Mouse (Mus musculus): ENCODE data around the gene Rab5c. TPM values are rescaled to one million over a fixed set of nuclear protein-coding genes. Genes with fewer than 3 reads are reported as not detected.

Gene Rab5c
- total RNA-seq, 4 experiments from 2014 or later = 41.4 to 50.9 (median 42.2) TPM

DNA sequence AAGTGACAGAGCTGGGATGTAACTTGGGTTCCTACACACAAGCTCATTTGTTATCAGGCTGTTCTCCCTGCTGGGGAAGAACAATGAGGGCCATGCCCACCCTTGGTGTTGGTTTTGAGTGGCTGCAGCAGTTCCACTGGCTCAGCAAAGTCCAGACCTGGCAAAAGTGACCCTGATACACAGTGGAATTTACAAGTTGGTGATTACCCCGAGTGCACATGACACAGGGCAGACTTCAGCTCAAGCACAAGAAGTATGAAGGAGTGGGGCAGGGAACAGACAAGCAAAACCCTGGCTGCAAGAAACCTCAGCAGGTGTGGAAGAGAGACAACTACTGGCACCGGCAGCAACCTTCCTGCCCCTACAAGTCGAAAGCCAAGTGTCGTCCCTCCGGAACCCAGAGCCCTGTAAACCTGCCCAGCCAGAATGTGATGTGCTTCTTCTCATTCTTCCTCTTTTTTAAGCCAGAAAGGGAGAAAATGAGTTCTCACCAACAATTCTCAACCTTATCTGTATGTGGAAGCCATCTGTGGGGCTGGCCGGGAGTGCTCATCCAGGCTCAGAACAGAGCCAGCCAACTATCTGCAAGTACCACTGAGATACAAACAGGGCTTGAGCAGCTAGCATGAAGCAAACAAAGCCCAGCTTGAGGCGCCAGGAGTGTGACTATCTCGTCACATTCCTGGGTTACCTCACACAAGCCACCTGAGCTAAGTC is 16.1 kb downstream of the Rab5c start:
- DNase-seq (ENCODE audit: low spot score in 2 of 2) = no peak

DNA sequence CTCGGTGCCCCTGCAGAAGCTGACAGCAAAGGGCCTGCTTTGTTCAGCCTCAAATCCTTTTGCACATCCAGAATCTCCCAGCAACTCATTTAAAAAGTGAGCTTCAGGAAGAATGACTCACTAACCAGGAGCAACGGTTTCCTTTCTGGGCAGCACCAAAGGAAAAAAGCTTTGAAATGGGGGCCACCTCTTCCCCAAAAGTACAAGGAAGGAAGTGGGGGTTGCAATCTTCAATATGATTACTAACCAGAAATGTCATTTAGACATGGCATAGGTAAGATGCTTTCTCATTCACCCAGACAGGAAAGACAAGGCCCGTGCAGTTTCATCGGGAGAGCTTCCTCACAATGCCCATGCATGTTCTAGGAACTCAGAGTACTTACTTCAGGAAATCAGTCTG is 16.8 kb downstream of the Rab5c start:
- DNase-seq (ENCODE audit: low spot score in 2 of 2) = no peak

DNA sequence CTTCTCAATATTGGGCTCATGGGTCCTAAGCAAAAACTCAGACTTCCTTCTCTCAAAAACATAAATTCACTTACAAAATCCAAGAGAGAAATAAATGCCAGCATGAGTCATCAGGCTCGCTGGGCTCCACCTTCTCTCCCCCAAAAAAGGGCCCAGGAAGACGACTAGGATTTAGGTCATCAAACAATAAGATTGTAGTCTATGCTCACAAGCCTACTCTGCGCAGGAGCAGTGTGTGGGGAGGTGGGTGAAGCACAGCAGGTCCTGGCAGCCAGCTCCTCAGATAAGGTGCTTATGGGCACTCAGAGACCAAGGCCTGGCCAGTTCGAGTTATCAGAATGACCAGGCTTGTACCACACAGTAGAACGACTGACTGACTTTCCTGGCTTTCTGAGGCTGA is 17.7 kb downstream of the Rab5c start:
- no peak for DNase-seq (ENCODE audit: low spot score in 2 of 2)

DNA sequence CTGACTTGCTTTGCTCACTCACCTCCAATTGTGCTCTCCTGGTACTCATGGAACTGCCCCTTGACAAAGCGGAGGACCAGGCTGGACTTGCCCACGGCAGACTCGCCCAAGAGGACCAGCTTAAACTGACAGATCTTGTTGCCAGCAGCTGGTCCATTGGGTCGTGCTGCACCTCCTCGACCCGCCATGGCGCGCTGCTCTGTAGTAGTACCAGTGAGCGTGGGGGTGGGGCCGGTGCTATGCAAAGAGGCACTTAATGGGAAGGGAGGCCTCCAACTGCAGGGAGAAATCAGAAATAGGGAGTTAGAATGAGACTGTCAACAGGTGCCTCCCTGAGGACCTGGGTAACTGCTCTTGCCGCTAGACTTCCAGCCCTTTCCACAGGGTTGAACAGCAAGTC is 18.1 kb downstream of the Rab5c start:
- no peak for DNase-seq (ENCODE audit: low spot score in 2 of 2)

DNA sequence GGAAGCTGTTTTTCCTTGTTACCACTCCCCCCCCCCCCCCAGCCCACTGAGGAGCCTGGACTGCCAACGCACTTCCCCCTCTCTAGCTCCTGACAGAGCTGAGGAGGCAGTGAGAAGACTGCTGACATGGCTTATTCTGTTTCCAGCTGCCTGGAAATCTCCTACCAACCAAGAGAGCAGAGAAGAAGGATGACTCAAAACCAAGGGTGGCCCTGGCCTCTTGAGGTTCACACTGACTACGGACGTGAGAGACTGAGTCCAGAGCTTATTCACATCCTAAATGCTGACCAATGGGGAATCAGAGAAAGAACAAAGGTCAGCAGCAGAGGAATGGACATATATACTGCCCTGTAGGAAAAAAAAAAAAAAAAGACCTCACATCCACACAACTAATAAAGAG is 18.7 kb downstream of the Rab5c start:
- no peak for DNase-seq (ENCODE audit: low spot score in 2 of 2)

DNA sequence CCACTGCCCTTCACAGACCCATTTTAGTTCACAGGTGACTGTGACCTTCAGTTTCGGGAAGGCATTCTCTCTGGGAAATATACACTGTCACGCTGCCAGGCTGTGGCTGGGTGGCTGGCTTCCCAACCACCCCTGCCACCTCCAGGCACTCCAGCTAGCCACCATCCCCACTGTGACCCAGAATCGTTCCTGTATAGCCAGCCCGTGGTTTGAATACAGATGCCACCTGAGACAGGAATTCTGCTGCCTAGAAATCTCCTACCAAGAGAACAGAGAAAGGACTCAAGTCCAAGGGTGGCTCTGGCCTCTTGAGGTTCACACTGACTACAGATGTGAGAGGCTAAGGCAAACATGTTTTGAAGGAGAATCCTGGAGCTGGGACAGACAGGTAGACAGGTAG is 19.1 kb downstream of the Rab5c start:
- no peak for DNase-seq (ENCODE audit: low spot score in 2 of 2)

DNA sequence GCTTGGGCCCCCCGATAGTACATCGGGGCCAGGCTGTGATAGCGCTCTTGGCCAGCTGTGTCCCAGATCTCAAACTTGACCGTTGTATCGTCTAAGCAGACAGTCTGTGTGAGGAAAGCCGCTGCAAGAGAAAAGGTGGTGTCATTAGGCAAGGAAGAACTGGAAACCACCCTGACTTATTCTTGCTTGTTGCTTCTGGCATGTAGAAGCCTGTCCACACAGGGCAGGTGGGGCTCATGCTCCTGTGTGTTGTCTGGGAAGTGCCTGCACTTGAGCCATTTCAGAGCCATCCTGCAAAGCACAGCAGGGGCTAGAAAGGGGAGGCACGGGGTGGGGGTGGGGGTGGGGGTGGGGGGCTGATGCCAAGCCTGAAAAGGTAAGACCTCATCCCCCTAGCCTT is 19.6 kb downstream of the Rab5c start:
- DNase-seq (ENCODE audit: low spot score in 2 of 2) = no peak

DNA sequence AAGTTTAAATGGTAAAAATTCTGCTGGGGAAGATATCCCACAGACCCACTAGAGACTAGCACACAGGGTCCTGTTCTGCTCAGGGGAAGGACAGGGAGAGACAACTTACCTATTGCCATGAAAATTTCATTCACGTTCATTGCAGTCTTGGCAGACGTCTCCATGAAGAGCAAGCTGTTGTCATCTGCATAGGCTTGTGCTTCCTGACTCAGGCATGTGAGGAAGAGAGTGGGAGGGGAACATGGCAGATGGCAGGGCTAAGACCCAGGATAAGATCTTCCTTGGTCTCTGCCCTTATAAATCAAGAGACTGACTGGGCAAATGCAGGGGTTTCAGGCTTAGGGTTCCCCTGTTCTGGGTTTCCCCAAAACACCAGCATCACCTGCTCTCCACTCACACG is 21.4 kb downstream of the Rab5c start:
- DNase-seq (ENCODE audit: low spot score in 2 of 2) = no peak

DNA sequence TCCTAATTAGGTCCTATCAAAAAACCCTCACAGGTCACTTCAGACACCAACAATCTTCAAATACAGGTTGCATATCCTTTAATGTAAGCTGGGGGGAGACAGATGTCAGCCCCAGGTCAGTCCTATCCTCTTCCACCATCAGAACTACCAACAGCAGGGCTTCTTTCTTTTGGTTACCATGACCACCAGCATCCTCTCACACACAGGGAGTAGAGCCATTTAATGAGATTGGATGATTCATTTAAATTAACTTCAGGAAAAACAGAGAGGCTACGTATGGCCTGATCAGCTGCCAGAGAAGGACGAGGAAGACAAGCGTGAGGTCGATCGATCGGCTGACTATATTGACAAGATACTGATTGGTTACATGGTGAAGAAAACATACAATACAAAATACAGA is 23.1 kb downstream of the Rab5c start:
- no peak for DNase-seq (ENCODE audit: low spot score in 2 of 2)

DNA sequence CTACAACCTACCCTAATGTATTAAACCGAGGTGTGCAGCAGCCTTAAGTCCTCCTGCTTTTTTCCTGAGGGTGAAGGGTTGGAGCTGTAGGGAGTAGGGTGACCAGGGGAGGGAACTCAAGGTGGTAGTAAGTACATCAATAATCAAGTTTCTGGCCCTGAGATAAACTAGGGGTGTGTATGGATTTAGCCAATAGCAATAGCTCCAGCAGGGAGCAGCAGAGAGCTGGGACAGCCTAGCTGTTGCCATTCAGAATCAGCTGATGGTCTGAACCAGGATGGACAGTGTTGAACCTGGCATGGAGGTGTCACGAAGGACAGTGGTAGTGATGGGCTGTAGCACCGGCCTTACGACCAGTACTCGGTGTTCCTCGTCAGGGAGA is 23.5 kb downstream of the Rab5c start:
- DNase-seq (ENCODE audit: low spot score in 2 of 2) = peak; percentile 66 to 67

DNA sequence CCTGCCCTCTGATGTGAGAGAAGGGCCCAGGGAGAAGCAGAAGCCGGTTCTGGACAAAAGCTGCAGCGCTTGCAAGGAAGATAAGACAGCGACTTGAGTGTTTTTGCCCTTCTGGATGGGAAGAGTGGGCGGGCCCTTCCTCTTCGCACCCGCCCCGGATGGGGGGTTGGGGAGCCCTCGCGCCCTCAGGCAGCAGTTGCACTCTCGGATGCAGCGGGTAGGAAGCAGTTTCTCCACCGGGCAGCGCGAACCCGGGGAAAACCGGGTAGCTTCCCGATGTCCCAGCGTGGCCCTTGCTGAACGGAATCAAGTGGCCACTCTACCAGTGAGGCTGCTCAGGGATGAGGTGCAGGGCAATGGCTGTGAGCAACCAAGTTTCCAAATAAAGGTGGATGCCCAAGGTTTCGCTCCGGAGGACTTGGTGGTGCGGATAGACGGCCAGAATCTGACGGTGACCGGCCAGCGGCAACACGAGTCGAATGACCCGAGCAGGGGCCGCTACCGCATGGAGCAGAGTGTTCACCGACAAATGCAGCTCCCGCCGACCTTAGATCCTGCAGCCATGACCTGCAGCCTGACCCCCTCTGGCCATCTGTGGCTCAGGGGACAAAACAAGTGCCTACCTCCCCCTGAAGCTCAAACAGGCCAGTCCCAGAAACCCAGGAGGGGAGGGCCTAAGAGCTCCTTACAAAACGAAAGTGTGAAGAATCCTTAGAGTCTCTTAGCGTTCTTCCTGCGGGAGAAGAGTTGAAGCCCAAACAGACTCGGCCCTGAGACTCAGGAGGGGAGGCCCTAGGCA is 24.1 kb downstream of the Rab5c start, which contains the start of gene Hspb9:
Gene Hspb9, plus strand, starts transcription at position 116 of the 799 bp plus-strand sequence.
- DNase-seq (ENCODE audit: low spot score in 2 of 2) = peak in 1 of 2 experiments; percentile 36

DNA sequence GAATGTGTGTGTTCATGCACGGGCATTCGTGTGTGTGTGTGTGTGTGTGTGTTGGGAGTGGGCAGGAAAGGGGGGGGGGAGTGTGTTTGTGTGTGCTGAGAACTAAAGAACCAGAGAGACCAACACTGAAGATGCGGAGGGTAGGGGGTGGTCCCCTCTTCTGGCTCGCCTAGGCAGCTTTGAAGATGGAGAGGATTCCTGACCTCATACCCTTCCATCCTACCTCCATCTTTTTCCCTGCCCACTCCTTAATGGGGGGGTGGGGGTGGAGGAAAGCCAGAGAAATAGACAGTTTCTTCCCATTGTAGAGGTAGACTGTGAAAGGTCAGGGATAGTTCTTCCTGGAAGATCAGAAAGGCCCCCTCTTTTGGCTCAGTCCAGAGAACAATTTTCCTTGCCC is 24.8 kb downstream of the Rab5c start:
- DNase-seq (ENCODE audit: low spot score in 2 of 2) = no peak

DNA sequence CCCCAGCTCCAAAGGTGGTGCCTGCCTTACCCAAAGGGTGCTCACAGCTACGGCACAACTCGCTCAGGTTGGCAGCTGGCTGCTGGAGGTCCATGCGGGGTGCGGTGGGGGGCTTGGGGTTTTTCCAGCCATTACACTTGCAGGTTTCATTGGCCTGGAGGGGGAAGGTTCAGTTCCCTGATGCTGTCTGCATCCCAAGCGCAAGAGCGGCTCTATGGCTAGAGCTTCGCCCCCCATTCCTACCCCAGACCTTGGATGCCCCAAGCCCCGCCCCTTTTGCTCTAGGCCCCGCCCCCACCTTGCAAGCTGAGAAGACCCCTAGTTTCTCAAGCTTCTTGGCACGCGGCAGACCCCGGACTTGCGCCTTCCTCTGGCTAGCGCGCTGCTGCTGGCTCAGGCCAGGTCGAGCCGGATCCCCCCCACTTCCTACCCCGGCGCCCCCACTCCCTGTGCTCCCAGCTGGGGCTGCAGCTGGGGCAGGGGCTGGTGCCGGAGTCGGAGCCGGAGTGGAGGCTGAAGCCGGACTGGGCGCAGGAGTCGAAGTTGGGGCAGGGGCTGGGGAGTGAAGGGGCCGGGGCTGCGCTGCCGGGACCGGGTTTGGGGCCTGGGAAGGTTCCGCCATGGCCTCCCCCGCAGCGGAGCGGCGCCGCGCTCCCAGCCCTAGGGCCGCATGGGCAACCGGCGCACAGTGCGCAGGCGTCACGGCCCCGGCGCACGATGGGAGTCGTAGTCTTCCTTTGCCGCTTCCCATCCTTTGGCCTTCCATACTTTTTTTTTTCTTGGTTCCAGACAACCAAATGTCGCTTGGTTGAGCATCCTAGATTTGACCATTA is 26.0 kb downstream of the Rab5c start, which contains the start of gene Kat2a:
Gene Kat2a, minus strand, starts transcription at position 683 of the 833 bp plus-strand sequence.
- peak; percentile 59 to 80 for DNase-seq (ENCODE audit: low spot score in 2 of 2)

DNA sequence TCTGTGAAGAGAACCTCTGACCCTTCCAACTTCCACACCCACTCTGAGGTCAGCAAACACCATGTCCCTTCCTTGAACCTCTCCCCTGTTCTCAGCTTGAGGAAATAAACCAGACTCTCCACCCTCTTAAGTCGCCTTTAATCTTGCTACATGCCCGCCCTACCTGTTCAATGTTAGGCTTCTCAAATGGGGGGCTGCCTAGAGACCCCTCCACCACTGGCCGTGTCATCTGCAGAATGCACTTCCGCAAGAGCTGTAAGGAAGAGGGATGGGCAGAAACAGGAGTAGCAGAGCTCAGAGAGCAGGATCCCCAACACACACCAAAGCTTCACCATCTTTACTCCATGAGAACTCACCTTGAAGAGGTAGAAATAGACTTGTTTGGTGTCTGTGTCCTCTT is 27.0 kb downstream of the Rab5c start:
- DNase-seq (ENCODE audit: low spot score in 2 of 2) = no peak

DNA sequence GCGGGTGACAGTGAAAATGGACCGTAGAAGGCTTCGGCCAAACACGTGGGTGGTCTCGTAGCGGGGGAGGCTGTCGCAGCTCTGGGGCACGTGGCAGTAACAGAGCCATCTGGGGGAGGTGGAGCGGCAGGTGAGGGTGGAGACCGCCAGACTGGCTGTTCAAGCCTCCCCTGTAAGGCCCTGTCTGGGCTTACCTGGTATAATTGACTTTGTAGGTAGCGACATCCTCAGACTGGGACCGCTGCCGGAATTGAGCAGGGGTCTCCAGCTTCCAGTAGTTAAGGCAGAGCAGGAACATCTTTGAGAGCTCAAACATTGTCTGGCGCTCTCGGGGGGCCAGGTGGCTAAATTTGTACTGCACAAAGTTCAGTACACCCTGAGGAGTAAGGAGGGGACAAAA is 27.5 kb downstream of the Rab5c start:
- DNase-seq (ENCODE audit: low spot score in 2 of 2) = no peak

DNA sequence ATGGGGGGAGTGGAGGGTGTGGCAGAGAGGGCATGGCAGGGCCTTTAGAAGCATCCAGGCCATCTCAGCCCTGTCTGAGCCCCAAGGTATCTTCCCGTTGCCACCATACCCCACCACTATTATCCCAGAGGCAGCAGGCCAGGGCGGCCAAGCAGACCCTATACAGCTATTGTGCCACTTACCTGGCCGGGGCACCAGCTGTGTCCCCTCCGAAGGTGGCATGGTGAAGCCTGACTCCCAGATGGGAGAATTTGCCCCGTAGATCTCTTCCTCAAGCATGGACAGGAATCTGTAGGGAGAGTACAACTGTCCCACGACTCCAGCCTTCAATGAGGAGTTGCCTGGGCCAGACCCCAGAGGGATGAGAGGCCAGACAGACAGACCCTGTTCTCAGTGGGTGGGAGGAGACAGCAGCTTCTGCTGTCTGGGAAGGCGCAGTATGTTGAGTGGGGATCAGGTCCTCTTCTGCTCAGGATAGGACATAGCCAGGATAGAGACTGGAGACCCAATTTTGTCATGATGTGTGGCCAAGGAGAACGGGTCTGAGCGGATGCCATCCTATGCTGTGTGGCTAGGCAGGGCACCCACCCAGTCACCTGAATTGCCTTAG is 28.7 kb downstream of the Rab5c start:
- no peak for DNase-seq (ENCODE audit: low spot score in 2 of 2)

DNA sequence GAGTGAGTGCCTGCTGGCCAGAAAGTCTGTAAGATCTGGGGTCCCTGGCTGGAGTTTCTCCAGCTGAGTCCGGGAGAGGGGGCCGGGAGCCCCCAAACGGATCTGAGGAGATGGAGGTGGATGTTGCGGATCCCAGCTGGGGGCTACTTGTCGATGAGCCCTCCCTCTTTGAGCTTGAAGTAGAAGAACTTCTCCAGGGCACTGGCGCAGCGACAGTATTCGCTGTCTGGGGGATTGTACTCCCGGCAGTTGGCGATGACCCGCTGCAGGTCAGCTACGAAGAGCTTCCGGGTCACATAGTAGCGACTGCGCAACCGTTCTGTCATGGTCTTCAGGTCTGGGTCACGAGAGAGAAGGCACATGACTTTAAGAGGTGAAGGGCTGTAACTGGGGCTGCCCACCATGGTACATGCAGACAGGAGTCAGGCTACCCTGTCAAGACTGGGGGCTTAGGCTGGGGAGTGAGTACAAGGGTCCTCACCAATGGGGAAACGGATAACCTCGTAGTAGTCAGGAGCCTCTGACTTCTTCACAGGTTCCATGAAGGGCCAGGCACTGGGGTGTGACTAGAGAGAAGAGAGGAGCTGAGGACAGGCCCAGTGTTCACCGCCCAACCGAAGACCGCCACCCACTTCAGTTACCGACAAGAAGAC is 32.8 kb downstream of the Rab5c start:
- DNase-seq (ENCODE audit: low spot score in 2 of 2) = no peak

DNA sequence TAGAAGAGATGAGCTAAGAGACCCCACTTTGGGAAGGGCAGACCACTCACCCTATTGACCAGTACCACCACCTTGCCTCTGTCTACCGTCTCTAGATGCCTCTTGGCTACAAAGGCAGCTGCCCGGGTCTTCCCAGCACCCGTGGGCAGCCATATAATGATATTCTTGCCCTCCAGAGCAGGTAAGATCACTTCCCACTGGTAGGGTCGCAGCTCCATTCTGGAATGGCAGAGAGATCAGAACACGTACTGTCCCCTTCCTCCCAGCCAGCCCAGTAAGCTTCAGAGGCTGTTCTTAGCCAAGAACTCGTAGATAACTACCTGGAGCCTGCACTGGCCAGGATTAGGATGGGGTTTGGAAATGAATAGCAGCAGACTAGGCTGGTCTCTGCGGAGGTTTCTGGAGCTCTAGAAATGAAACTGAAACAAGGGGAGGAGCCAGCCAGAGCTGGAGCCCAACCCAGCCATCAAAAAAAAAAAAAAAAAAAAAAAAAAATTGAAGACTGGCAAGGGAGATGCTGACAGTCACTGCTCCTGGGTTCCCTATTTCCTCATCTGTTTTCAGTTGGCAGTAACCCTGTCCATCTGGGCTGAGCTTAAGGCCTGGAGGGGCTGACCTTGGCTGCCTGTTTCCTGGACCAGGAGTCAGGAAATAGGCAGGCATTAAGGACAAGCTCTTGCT is 34.0 kb downstream of the Rab5c start, which contains the start of gene Dhx58:
Gene Dhx58, minus strand, starts transcription at position 421 of the 681 bp plus-strand sequence.
- no peak for DNase-seq (ENCODE audit: low spot score in 2 of 2)

DNA sequence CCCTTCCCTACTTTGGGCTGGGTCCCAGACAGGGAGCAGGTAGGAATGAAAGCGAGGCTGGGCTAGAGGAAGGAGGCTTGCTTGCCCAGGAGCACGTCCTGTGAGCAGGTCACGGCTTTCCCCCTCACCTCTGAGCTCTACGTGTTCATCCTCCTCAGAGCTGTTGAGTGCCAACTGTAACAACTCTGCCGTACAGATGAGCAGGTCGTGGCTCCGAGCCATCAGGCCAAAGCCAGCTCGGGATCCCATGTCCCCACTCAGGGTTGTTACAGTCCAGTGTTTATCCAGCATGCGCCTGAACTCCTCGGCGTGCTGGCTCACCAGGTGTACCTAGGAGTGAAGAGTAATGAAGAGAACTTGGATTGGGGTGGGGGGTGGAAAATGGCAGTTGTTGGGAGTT is 34.6 kb downstream of the Rab5c start:
- DNase-seq (ENCODE audit: low spot score in 2 of 2) = no peak

DNA sequence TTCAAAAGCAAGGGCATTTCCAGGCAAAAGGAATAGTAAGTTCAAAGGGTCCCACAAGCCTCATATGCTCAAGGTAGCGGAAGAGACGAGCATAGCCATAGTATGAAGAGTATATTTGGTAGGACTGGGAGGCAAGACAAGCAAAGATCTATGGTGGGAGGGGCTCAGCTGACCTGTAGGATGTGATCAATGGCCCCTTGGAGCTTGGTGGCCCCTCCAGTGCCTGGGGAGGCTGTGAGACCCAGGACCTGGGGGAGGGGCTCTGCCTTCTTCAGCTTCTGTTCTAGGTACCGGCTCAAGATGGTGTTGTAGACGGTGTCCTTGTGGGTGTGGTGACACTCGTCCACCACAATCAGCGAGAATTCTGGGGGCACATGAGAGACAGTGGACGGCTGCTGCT is 35.1 kb downstream of the Rab5c start:
- DNase-seq (ENCODE audit: low spot score in 2 of 2) = no peak
